Mouse (Mus musculus) stomach, postnatal 0 days (tissue): ENCODE data around the gene Samd5. TPM values are rescaled to one million over a fixed set of nuclear protein-coding genes. Genes with fewer than 3 reads are reported as not detected.

Experiments
- ATAC-seq: fragments of 200-750 bp; cut with Nextera tagmentation; 2 replicates; pipeline ENCODE4 v1.8.0; 2017; ENCODE audit not compliant: low FRiP score, low TSS enrichment
- DNase-seq: peaks from one replicate; pipeline ENCODE4 v3.0.0-alpha.2; 2016; ENCODE audit warnings: low spot score
- H3K27ac ChIP-seq: fragments of 300-500 bp; sonication (generic); replicated peaks from 2 replicates; pipeline ENCODE4 v1.5.1; 2014; ENCODE audit warnings: mild to moderate bottlenecking, control low read depth
- H3K27me3 ChIP-seq: fragments of 300-500 bp; sonication (generic); 2 replicates; pipeline ENCODE4 v1.6.1; 2014; ENCODE audit warnings: low read length; ENCODE audit not compliant: control insufficient read depth, insufficient read depth
- H3K36me3 ChIP-seq: fragments of 300-500 bp; sonication (generic); 2 replicates; pipeline ENCODE4 v1.6.1; 2014; ENCODE audit warnings: low read length, mixed read lengths; ENCODE audit not compliant: control insufficient read depth, insufficient read depth
- H3K4me1 ChIP-seq: fragments of 300-500 bp; sonication (generic); replicated peaks from 2 replicates; pipeline ENCODE4 v1.6.1; 2014; ENCODE audit warnings: antibody characterized with exemption; ENCODE audit not compliant: control insufficient read depth, insufficient read depth
- H3K4me2 ChIP-seq: fragments of 300-500 bp; sonication (generic); replicated peaks from 2 replicates; pipeline ENCODE4 v1.6.1; 2014; ENCODE audit warnings: low read depth, mild to moderate bottlenecking, control low read depth, moderate library complexity
- H3K4me3 ChIP-seq: fragments of 300-500 bp; sonication (generic); 2 replicates; pipeline ENCODE4 v1.5.1; 2014; ENCODE audit warnings: low read depth, low read length, control low read depth
- H3K9ac ChIP-seq: fragments of 300-500 bp; sonication (generic); 2 replicates; pipeline ENCODE4 v1.6.1; 2014; ENCODE audit warnings: mild to moderate bottlenecking, low read length, control low read depth, mixed read lengths
- H3K9me3 ChIP-seq: fragments of 300-500 bp; sonication (generic); 2 replicates; pipeline ENCODE4 v1.6.1; 2016; ENCODE audit warnings: low read length; ENCODE audit not compliant: control insufficient read depth
- CTCF ChIP-seq: IDR thresholded peaks from 2 replicates; pipeline ENCODE4 v1.5.1; 2016; ENCODE audit warnings: antibody characterized with exemption, low read depth, mild to moderate bottlenecking, moderate library complexity
- EP300 ChIP-seq: optimal IDR thresholded peaks from 2 replicates; pipeline ENCODE3; 2016; ENCODE audit warnings: antibody characterized with exemption
- WGBS: fragments of 180-500 bp; shearing (Covaris S2); extraction: QIAGEN DNeasy Blood & Tissue Kit; methylation state at CpG from one replicate; pipeline ENCODE4 v1.1.7; 2014; 5-methylcytosine and 5-hydroxymethylcytosine counted together
- polyA plus RNA-seq: library from polyadenylated mRNA; unstranded; fragments of >200 nt; fragmentation: Nextera tagmentation; extraction: Ambion mirVana; gene quantifications from 2 replicates; pipeline ENCODE4 v1.2.1, GENCODE M21; 2015

The Samd5 gene
- polyA plus RNA-seq, 1 experiment from 2014 or later = 4.7 TPM

DNA sequence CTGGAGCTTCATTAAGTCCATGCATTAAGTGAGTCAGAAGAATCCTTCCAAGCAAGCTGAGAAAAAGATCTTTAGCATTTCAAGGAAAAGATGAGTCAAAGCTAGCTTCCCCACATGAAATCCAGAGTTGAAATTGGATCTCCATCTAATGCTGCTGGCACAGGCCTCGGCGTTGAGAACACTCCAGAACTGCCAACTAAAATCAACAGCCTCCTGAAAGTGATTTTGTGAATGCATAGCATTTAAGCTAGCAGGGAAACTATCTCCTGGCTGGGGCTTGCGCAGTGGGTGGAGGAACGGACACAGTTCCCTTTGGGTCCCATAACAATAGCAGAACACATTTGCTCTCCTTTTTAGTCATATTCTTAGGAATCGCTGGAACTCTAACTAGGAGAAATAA, 88.7 kb downstream of the Samd5 start:
- Histone ChIP-seq H3K9ac (no peak overlapping the region), H3K9me3 (no peaks in the 10 kb centered on the region), H3K4me2 (no peak overlapping the region), H3K4me1 (no peaks in the 10 kb centered on the region), H3K27ac (no peak overlapping the region), H3K36me3 (no peaks in the 10 kb centered on the region), H3K27me3 (no peaks in the 10 kb centered on the region), H3K4me3 (no peak overlapping the region)
- TF ChIP-seq CTCF (no peak), EP300 (no peak)
- WGBS = 59% methylated on average over 5 of the region's 5 CpGs
- ATAC-seq (no peak), DNase-seq (no peak)

DNA sequence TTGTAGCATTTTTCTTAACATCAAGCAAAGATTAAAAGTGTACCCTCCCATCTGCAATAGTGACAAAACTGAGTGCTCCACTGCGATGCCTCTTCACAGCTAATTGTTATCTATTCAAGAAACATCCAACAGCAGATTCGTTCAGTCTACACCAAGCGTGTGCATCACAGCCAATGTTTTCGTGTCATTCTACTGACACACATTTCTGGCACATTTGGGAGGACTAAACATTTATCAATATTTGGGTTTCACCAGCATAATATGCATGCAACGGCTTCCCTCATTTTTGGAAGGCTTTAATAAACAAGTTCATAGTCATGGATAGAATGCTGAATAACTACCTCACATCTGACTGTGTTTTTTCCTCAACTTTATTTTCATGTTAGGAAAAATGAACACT, 95.6 kb downstream of the Samd5 start:
- H3K4me1 ChIP-seq = no peaks in the 10 kb centered on the region
- H3K36me3 ChIP-seq = no peaks in the 10 kb centered on the region
- H3K27me3 ChIP-seq = no peaks in the 10 kb centered on the region
- no peak for ATAC-seq
- no peak overlapping the region for H3K4me3 ChIP-seq
- TF ChIP-seq CTCF = no peak
- no peak for TF ChIP-seq EP300
- no peaks in the 10 kb centered on the region for H3K9me3 ChIP-seq
- no peak for DNase-seq
- H3K27ac ChIP-seq = no peak overlapping the region
- H3K4me2 ChIP-seq = no peak overlapping the region
- H3K9ac ChIP-seq = no peak overlapping the region
- 63% methylated on average over 5 of the region's 5 CpGs for WGBS

DNA sequence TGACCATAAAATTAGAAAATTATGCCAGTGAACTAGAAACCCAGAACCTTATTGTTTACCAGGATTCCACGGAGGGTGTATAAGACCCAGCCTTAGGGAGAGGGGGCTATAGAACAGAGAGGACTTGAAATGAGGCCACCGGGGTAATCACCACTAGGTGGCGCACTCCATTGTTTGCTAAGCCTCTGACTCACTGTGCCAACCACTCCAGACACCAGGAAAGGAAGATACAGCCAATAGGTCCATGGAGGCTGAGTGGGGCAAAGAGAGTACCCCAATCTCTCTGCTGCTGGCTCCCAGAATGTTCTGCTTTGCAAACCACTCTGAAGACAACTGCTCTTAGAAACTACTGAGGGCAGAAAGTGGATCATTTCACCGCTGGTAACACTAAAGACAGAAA, 99.4 kb downstream of the Samd5 start:
- 34% methylated on average over 4 of the region's 4 CpGs for WGBS

DNA sequence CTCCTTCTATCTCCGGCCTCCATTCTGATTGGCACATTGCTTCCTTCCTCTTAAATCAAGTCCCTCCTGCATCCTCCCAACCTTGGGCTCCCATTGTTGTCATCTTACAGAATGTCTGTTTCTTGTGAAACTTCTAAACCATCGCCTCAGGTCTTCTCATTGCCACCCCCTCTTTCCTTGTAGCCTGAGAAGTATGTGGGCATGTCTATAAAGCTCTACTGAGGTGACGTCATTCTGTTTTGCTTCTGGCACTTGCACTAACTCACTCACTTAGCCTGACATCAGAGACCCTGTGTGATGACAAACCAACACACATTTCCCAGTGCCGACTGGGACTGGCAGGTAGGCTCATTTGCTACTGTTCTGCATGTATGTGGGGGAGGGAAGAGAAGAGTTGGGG, 100.9 kb downstream of the Samd5 start:
- no peak overlapping the region for H3K4me2 ChIP-seq
- no peak overlapping the region for H3K9ac ChIP-seq
- DNase-seq = no peak
- H3K9me3 ChIP-seq = no peaks in the 10 kb centered on the region
- TF ChIP-seq EP300 (no peak), CTCF (no peak)
- 87% methylated on average over 4 of the region's 4 CpGs for whole genome bisulfite sequencing
- no peak overlapping the region for H3K4me3 ChIP-seq
- no peaks in the 10 kb centered on the region for H3K27me3 ChIP-seq
- no peak for ATAC-seq
- H3K36me3 ChIP-seq = no peaks in the 10 kb centered on the region
- H3K27ac ChIP-seq = no peak overlapping the region
- no peaks in the 10 kb centered on the region for H3K4me1 ChIP-seq

More for the DNA sequence above, 99.4 kb downstream of the Samd5 start:
- H3K4me1 ChIP-seq = no peaks in the 10 kb centered on the region
- no peak overlapping the region for H3K4me3 ChIP-seq
- no peaks in the 10 kb centered on the region for H3K36me3 ChIP-seq
- H3K9me3 ChIP-seq = no peaks in the 10 kb centered on the region
- H3K27ac ChIP-seq = no peak overlapping the region
- no peak overlapping the region for H3K9ac ChIP-seq
- peak; percentile 80 for TF ChIP-seq CTCF
- TF ChIP-seq EP300 = no peak
- H3K27me3 ChIP-seq = no peaks in the 10 kb centered on the region
- peak; percentile 71 for DNase-seq
- no peak overlapping the region for H3K4me2 ChIP-seq
- 0 out of 2 replicates have a peak, but pooled peaks have one; percentile 26 for ATAC-seq

Other genes starting within 250 kb of the Samd5 start
- gene Stxbp5, start 225.9 kb upstream of the Samd5 start, polyA plus RNA-seq = 2.8 and 3.3 TPM in 2 replicates